Mouse (Mus musculus) midbrain, postnatal 0 days (tissue): ENCODE data around the gene Nat9. TPM values are rescaled to one million over a fixed set of nuclear protein-coding genes. Genes with fewer than 3 reads are reported as not detected.
A peak's percentile ranks its signal among the peaks of the same experiment; 100 is the strongest.

Source experiments
- ATAC-seq: fragments of 200-750 bp; cut with Nextera tagmentation; 2 replicates; pipeline ENCODE4 v1.8.0; 2017; ENCODE audit warnings: moderate number of reproducible peaks, mild to moderate bottlenecking, moderate TSS enrichment, moderate library complexity; ENCODE audit not compliant: low FRiP score
- DNase-seq: peaks from one replicate; pipeline ENCODE4 v3.0.0-alpha.2; 2015; ENCODE audit warnings: low spot score
- H3K27ac ChIP-seq: fragments of 300-500 bp; sonication (generic); 2 replicates; pipeline ENCODE4 v1.5.1; 2014; ENCODE audit warnings: low read depth, mild to moderate bottlenecking, low read length, mixed read lengths
- H3K27me3 ChIP-seq: fragments of 300-500 bp; sonication (generic); 2 replicates; pipeline ENCODE4 v1.6.1; 2014; ENCODE audit warnings: low read length, control low read depth, mixed read lengths; ENCODE audit not compliant: insufficient read depth
- H3K36me3 ChIP-seq: fragments of 300-500 bp; sonication (generic); 2 replicates; pipeline ENCODE4 v1.6.1; 2014; ENCODE audit warnings: low read length, control low read depth, mixed read lengths; ENCODE audit not compliant: insufficient read depth
- H3K4me1 ChIP-seq: fragments of 300-500 bp; sonication (generic); 2 replicates; pipeline ENCODE4 v1.6.1; 2014; ENCODE audit warnings: mild to moderate bottlenecking, control low read depth, antibody characterized with exemption, low read length, mixed read lengths; ENCODE audit not compliant: insufficient read depth
- H3K4me2 ChIP-seq: fragments of 300-500 bp; sonication (generic); 2 replicates; pipeline ENCODE4 v1.6.1; 2014; ENCODE audit warnings: low read depth, mild to moderate bottlenecking, low read length, mixed read lengths; ENCODE audit not compliant: poor library complexity, severe bottlenecking
- H3K4me3 ChIP-seq: fragments of 300-500 bp; sonication (generic); 2 replicates; pipeline ENCODE4 v1.5.1; 2014; ENCODE audit warnings: low read depth, mild to moderate bottlenecking, low read length, moderate library complexity
- H3K9ac ChIP-seq: fragments of 300-500 bp; sonication (generic); replicated peaks from 2 replicates; pipeline ENCODE4 v1.6.1; 2014; ENCODE audit warnings: mild to moderate bottlenecking, low read length, moderate library complexity, mixed read lengths; ENCODE audit not compliant: poor library complexity, severe bottlenecking
- H3K9me3 ChIP-seq: fragments of 300-500 bp; sonication (generic); 2 replicates; pipeline ENCODE4 v1.6.1; 2016; ENCODE audit warnings: low read length, control low read depth
- CTCF ChIP-seq: IDR thresholded peaks from 2 replicates; pipeline ENCODE4 v1.5.1; 2016; ENCODE audit warnings: antibody characterized with exemption, mild to moderate bottlenecking
- WGBS: fragments of 180-500 bp; shearing (Covaris S2); extraction: QIAGEN DNeasy Blood & Tissue Kit; methylation state at CpG from one replicate; pipeline ENCODE4 v1.1.7; 2014; 5-methylcytosine and 5-hydroxymethylcytosine counted together
- polyA plus RNA-seq: library from polyadenylated mRNA; unstranded; fragments of >200 nt; fragmentation: Nextera tagmentation; extraction: Ambion mirVana; gene quantifications from 2 replicates; pipeline ENCODE4 v1.2.1, GENCODE M21; 2015
- total RNA-seq: library from RNA; depleted of rRNA; stranded (reverse); fragments of >200 nt; gene quantifications from 2 replicates; pipeline ENCODE4 v1.2.3, GENCODE M21; 2014

Nat9 gene
- total and polyA plus RNA-seq, 2 experiments from 2014 or later, result 17.5 to 19.3 TPM

DNA sequence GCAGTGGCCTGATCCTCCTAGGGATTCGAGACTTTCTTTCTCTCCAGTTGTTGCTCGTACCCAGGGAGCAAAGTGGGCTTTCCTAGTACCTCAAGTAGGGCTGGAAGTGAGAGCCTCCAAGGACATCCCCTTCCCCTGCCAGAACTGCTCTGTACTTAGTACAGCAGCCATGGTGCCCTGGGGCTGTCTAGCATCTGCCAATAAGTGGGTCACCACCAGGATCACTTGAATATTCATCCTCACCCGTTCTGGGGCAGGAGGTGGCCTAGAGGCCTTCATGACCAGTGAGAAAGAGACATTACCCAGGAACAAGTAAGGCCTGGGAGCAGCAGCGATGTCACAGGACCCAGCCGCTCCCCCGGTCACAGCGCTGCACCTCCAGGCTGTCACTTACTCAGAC, 22.3 kb upstream of the Nat9 start:
- H3K36me3 ChIP-seq, result peaks cover 33% of the 10 kb centered on the region
- no peak overlapping the region for H3K9ac ChIP-seq
- H3K4me1 ChIP-seq, result no peaks in the 10 kb centered on the region
- DNase-seq, result no peak
- 71% methylated on average over 7 of the region's 7 CpGs for WGBS
- no peaks in the 10 kb centered on the region for H3K27me3 ChIP-seq
- no peak for ATAC-seq
- no peak for TF ChIP-seq CTCF
- H3K4me2 ChIP-seq, result no peak overlapping the region
- H3K9me3 ChIP-seq, result no peaks in the 10 kb centered on the region
- no peak overlapping the region for H3K4me3 ChIP-seq
- no peak overlapping the region for H3K27ac ChIP-seq

DNA sequence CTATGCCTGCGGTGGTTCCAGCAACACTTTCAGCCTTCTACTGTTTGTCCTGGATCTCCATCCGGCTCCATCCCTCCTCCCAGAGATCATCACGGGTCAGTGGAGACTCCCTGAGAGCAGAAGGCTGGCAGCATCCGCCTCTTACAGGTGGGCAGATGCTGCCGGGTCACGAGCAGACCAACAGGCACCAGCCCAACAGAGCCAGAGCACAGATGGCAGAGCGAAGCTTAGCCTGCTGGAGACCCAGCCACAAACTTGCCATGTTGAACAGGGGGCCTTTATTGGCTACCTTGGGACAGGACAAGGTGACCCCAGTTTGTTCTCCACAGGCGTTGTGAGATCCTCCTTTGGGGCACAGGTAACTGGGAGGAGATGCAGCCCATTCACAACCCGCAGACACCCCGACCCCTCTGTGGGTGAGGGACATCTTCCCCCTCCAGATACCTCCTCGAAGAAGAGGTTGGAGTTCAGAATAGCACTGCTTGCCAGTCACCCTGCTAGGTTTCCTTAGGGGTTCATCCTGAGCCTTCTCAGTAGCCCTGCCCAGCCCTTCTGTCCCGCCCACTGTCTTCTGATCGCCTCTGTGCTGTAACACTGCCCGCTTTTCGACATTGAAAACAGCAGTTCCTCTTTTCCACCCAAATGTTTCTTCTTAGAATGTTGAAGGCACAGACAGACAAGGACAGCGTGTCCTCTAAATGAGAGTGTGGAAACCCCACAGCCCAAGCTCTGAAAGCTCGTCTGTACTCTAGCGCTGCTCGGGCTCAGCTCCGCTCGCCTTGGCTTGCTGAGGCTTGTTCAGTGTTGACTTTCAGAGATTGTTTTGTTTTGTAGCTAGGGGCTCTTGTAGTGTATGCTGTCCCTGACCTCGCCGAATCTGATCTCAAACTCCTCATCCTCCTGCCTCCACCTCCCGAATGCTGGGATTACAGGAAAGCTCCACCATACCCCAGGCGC, 21.4 kb upstream of the Nat9 start:
- Histone ChIP-seq H3K4me2 (no peak overlapping the region), H3K9ac (0 out of 2 replicates have a peak overlapping the region, but pooled peaks have one; percentile 13), H3K27ac (no peak overlapping the region), H3K27me3 (no peaks in the 10 kb centered on the region), H3K4me3 (no peak overlapping the region), H3K9me3 (no peaks in the 10 kb centered on the region), H3K4me1 (no peaks in the 10 kb centered on the region), H3K36me3 (peaks cover 34% of the 10 kb centered on the region)
- DNase-seq, result peak; percentile 59
- WGBS, result 81% methylated on average over 25 of the region's 25 CpGs
- no peak for ATAC-seq
- no peak for TF ChIP-seq CTCF

DNA sequence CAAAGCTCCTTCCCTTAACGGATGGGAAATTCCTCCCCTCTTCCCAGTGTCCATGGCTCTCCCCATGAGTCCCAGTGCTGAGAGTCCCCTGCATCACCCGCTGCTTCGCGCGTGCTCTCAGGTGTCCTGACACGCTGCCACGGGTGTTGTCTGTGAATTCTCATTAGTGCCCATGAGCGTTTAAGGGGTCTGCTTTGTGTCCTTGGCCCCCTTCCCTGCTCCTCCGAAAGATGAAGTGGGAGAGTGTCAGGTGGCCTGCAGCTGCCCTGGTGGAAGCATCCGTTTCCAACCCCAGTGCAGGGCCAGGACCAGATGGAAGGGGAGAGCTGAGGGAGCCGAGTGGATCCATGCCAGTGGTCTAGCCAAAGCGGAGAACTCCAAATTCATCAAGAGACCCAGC, 20.5 kb upstream of the Nat9 start:
- TF ChIP-seq CTCF, result no peak
- H3K27ac ChIP-seq, result no peak overlapping the region
- H3K4me1 ChIP-seq, result no peaks in the 10 kb centered on the region
- H3K27me3 ChIP-seq, result no peaks in the 10 kb centered on the region
- ATAC-seq, result no peak
- H3K4me2 ChIP-seq, result no peak overlapping the region
- no peaks in the 10 kb centered on the region for H3K9me3 ChIP-seq
- WGBS, result 82% methylated on average over 12 of the region's 12 CpGs
- peak; percentile 64 for DNase-seq
- H3K36me3 ChIP-seq, result peaks cover 34% of the 10 kb centered on the region
- no peak overlapping the region for H3K9ac ChIP-seq
- no peak overlapping the region for H3K4me3 ChIP-seq

DNA sequence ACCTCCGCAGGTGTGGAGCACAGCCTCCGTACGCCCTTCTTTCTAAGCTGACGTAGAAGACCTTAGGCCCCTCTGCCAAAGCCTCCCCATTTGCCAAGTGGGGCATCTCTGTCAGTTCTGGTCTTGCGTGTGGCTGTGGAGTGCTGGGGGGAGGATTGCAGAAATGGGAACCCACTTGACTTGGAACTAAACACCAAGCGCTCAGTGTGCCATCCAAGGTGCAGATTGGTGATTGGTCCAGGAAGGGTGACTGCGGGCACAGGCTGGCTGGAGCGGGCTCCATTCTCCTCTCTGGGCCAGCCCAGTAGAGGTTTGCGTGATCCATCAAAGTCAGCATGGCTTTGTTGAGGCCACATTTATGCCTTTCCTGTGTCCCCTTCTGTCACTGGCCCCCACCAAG, 15.1 kb upstream of the Nat9 start:
- no peak for TF ChIP-seq CTCF
- ATAC-seq (no peak), DNase-seq (no peak)
- Histone ChIP-seq H3K36me3 (peaks cover 41% of the 10 kb centered on the region), H3K4me2 (no peak overlapping the region), H3K27me3 (no peaks in the 10 kb centered on the region), H3K9ac (no peak overlapping the region), H3K4me3 (no peak overlapping the region), H3K9me3 (no peaks in the 10 kb centered on the region), H3K27ac (no peak overlapping the region), H3K4me1 (no peaks in the 10 kb centered on the region)
- 96% methylated on average over 9 of the region's 9 CpGs for WGBS

DNA sequence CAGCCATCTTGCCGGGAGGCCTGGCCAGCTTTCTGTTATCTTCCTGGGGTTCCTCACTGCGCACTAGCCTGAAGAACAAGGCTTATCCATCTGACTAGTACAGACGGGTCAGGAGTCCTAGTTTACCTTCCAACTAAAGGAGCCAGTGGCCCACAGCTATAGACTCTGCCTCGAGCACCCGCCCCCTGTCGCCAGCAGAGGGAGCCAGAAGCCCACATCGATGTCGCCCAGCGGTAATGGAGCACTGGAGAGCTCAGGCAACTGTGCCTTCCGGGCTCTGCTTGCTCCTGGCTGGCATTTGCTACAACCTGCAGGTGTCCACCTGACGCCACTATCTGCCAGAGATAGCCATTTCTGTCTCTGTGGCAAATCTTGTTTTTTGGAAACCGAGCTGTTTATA, 14.7 kb upstream of the Nat9 start:
- 10% methylated on average over 12 of the region's 12 CpGs for WGBS
- H3K9ac ChIP-seq, result no peak overlapping the region
- no peaks in the 10 kb centered on the region for H3K27me3 ChIP-seq
- peak; percentile 88 for DNase-seq
- ATAC-seq, result peak; percentile 80
- peak; percentile 96 for TF ChIP-seq CTCF
- H3K4me3 ChIP-seq, result no peak overlapping the region
- no peak overlapping the region for H3K4me2 ChIP-seq
- H3K27ac ChIP-seq, result no peak overlapping the region
- H3K4me1 ChIP-seq, result no peaks in the 10 kb centered on the region
- H3K9me3 ChIP-seq, result no peaks in the 10 kb centered on the region
- peaks cover 43% of the 10 kb centered on the region for H3K36me3 ChIP-seq

DNA sequence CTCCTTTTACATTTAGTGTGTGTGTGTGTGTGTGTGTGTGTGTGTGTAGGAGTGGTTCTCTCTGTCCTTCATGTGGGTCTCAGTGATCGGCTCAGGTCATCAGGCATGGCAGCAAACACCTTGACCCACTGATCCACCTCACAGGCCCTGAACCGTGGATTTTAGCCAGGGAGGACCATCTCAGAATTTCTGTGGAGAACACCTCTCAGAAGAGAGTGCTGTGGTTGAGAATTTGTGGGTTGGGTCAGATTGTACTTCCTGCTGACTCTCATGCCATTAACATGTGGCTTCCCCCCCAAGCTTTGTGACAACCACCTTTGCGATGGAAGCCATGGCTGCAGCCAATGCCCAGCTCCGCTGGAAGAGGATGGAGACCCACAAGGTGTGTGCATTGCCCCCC, 12.9 kb upstream of the Nat9 start:
- ATAC-seq (no peak), DNase-seq (no peak)
- no peak overlapping the region for H3K4me3 ChIP-seq
- no peaks in the 10 kb centered on the region for H3K27me3 ChIP-seq
- 96% methylated on average over 4 of the region's 4 CpGs for WGBS
- H3K27ac ChIP-seq, result no peak overlapping the region
- H3K9me3 ChIP-seq, result no peaks in the 10 kb centered on the region
- TF ChIP-seq CTCF, result no peak
- H3K4me2 ChIP-seq, result no peak overlapping the region
- no peak overlapping the region for H3K9ac ChIP-seq
- H3K36me3 ChIP-seq, result peaks cover 29% of the 10 kb centered on the region
- H3K4me1 ChIP-seq, result no peaks in the 10 kb centered on the region
